Mouse (Mus musculus) lung, adult 2 months (tissue): Measurements from ENCODE around the gene Klhl26. TPM values are rescaled to one million over a fixed set of nuclear protein-coding genes. Genes with fewer than 3 reads are reported as not detected.
A peak's percentile ranks its signal among the peaks of the same experiment; 100 is the strongest.

ENCODE experiments used
- DNase-seq: peaks from one replicate; pipeline ENCODE4 v3.0.0; 2022
- H3K4me1 ChIP-seq: fragments of 200-500 bp; 2 replicates; pipeline ENCODE4 v1.6.1; 2011; ENCODE audit warnings: low read length; ENCODE audit not compliant: control insufficient read depth, insufficient read depth
- H3K4me3 ChIP-seq: fragments of 200-500 bp; replicated peaks from 2 replicates; pipeline ENCODE3; 2011; ENCODE audit warnings: low read depth, mild to moderate bottlenecking, control low read depth, low read length; ENCODE audit errors: extremely low read depth
- CTCF ChIP-seq: fragments of 200-500 bp; IDR thresholded peaks from 2 replicates; pipeline ENCODE4 v1.5.1; 2011; ENCODE audit warnings: mild to moderate bottlenecking, low read length, control low read depth; ENCODE audit not compliant: insufficient read depth
- POLR2A ChIP-seq: fragments of 200-500 bp; IDR thresholded peaks from 2 replicates; pipeline ENCODE4 v1.6.1; 2011; ENCODE audit warnings: low read depth, mild to moderate bottlenecking, control low read depth, low read length, borderline replicate concordance; ENCODE audit errors: extremely low read depth
- WGBS: fragments of 180-500 bp; shearing (Covaris S2); methylation state at CpG from one replicate; pipeline ENCODE4 v1.1.7; 2018; 5-methylcytosine and 5-hydroxymethylcytosine counted together
- polyA plus RNA-seq: library from polyadenylated mRNA; depleted of rRNA; stranded (reverse); fragments of >200 nt; gene quantifications from 2 replicates; pipeline ENCODE4 v1.2.3, GENCODE M21; 2012

Klhl26 gene
- polyA plus RNA-seq, 1 experiment, result 51.3 TPM

DNA sequence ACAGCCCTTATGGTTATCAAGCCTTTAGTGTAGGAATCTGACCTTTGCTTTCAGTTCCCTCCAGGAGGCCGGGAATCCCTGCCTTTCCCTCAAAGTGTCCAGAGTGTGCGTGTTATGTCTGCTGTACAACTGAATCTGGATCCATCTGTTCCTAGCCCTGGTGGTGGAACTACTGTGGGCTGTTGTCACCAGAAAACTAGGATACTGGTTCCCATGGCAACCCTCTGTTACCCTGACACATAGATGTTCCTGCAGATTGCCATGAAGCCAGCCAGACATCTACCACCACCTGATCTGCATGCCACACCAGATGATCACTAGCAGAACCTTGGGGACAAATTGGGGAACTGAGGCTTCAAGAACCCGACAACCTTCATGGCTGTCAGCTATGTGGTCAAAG is 5.1 kb upstream of the Klhl26 start:
- DNase-seq, result no peak
- no peak for TF ChIP-seq POLR2A
- TF ChIP-seq CTCF, result no peak

DNA sequence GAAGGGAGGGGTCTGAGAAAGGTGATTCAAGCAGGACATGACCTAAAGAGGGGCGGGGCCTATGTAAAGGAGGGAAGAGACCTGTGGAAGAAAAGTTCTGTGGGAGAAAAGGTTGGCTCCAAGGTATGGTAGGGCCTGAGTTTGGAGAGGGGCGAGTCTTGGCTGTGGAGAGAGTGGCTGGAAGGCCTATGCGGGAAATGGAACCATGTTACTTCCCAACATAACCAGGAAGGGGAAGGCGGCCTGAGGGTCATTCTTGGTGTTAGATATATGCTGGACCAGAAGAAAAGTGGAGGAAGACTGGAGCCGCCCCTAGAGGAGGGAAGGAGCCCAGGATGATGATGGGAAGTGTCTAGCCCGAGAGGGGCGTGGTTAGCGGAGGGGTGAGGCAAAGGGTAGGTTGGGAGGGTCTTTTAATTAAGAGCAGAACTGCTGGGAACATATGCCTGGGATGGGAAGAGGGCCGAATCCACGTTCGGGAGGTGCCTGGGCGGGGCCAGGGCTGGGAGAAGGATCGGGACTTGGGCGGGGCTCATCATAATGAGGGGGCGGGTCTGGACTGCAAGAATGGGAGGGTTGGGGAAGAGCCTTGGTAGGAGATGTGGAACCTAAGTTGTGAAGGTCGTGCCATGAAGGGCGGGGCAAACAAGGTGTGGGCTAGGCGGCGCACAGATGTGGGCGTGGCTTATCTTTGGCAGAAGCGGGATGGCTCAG is 658 bp upstream of the Klhl26 start:
- Histone ChIP-seq H3K4me1 (peaks cover 2% of the 10 kb centered on the region; the same call in 1 of the 2 replicates), H3K4me3 (peak overlapping the region; percentile 62)
- 7% methylated on average over 21 of the region's 21 CpGs for WGBS
- TF ChIP-seq POLR2A (no peak), CTCF (no peak)
- DNase-seq, result no peak

More for the DNA sequence above, 5.1 kb upstream of the Klhl26 start:
- H3K4me3 ChIP-seq, result no peak overlapping the region
- no peaks in the 10 kb centered on the region for H3K4me1 ChIP-seq
- 79% methylated on average over 3 of the region's 3 CpGs for WGBS

- TF ChIP-seq CTCF, result no peak
- TF ChIP-seq POLR2A, result no peak
- WGBS, result 91% methylated on average over 7 of the region's 7 CpGs
- Histone ChIP-seq H3K4me3 (no peak overlapping the region), H3K4me1 (peaks cover 21% of the 10 kb centered on the region)
- no peak for DNase-seq
Observed at GRCm38 (mm10) chr8:70471856-70472255, 4.9 kb downstream of the Klhl26 start.

DNA sequence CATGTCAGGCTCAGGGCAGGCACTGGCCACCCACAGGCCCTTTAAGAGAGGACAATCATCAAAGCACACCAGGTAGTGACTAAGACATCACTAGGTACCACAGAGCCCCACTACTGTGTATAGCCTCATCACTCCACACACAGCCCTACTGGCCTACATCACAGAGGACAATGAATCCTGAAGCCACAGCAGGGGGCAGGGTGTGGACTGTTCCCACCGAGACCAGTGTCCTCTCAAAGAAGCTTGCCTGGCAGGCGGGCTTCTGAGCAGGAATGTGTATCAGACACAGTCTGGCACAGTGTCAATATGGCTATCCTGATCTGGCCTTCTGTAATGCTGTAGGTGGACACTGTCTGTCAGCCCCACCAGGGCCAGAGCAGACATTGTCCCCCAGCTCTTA is 6.8 kb downstream of the Klhl26 start:
- no peak for DNase-seq
- WGBS, result 54% methylated on average over 2 of the region's 2 CpGs
- H3K4me3 ChIP-seq, result no peak overlapping the region
- H3K4me1 ChIP-seq, result peaks cover 26% of the 10 kb centered on the region
- TF ChIP-seq POLR2A, result no peak
- no peak for TF ChIP-seq CTCF

DNA sequence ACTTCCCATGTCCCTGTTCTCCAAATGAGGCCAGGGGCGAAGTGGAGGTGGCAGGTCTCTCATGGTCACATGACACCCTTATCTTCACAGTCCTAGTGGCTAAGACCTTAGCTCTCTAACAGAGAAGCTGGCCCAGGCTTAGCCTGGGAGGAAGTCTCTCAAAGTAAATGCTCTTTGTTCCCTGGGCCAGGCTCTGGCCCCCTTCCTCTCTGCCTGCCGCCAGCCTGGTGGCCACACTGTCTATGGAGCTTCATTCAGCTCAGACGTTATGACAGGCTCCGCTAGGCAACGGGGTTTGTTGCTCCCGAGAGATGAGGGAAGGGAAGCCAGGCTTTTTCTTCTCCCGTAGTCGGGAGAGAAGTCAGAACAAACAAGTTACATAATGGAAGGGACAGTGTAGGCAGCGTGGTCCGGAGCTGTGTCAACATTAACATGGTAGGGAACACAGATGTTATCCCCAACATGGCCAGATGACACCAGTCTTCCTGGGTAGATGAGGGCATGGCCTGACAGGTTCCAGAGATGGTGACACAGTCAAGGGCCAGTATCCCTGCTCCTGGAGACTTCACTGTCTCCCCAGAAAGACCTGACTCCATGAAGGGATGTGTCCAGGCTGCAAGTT is 7.4 kb downstream of the Klhl26 start:
- Histone ChIP-seq H3K4me3 (no peak overlapping the region), H3K4me1 (peaks cover 26% of the 10 kb centered on the region)
- WGBS, result 17% methylated on average over 10 of the region's 10 CpGs
- no peak for TF ChIP-seq POLR2A
- TF ChIP-seq CTCF, result no peak
- DNase-seq, result no peak

DNA sequence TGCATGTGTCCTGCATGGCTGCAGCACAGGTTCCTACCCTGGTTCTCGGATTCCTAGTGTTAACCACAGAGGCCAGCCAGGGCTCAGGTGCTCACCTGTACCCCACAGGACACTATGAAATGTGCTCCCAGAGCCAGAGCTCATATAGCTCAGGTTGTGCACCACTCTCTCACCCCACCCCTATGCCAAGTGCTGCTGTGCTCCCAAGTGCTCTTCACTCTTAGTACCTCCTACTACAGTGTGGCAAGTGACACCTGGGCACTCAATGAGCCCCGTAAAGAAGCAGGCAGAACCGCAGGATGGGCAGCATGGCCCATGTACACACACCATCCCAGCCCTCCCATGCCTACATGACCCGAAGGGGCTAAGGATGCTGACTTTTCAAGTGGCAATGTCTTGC is 8.0 kb downstream of the Klhl26 start:
- no peak for DNase-seq
- WGBS, result 76% methylated on average over 4 of the region's 4 CpGs

DNA sequence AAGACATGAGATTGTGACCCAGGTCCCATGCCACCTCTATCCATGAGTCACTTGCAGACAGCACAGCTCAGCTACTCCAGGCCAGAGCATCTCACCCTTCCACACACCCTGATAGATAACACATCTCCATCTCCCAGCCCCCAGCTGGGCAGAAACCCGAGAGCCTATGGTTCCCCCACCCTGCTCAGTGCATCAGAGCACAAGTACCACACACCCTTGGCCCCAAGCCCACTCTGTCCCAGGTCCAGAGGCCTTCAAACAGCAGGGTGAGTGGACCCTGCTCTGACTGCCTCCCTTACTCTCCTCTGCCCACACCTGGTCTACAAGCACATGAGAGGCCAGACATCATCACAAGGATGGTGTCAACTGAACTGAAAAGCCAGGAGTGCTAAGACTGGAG is 8.9 kb downstream of the Klhl26 start:
- WGBS, result 62% methylated on average over 1 of the region's 1 CpGs
- no peak overlapping the region for H3K4me3 ChIP-seq
- DNase-seq, result no peak
- H3K4me1 ChIP-seq, result peaks cover 26% of the 10 kb centered on the region
- no peak for TF ChIP-seq POLR2A
- no peak for TF ChIP-seq CTCF

More for the DNA sequence above, 8.0 kb downstream of the Klhl26 start:
- peaks cover 26% of the 10 kb centered on the region for H3K4me1 ChIP-seq
- TF ChIP-seq CTCF, result no peak
- TF ChIP-seq POLR2A, result no peak
- H3K4me3 ChIP-seq, result no peak overlapping the region

- H3K4me1 ChIP-seq, result peaks cover 26% of the 10 kb centered on the region
- TF ChIP-seq CTCF (no peak), POLR2A (no peak)
- DNase-seq, result no peak
- no peak overlapping the region for H3K4me3 ChIP-seq
- WGBS, result 57% methylated on average over 5 of the region's 5 CpGs
Observed at GRCm38 (mm10) chr8:70467229-70467725, 9.5 kb downstream of the Klhl26 start.

- 27% methylated on average over 11 of the region's 11 CpGs for WGBS
- TF ChIP-seq POLR2A, result no peak
- TF ChIP-seq CTCF, result no peak
- DNase-seq, result no peak
- Histone ChIP-seq H3K4me1 (peaks cover 26% of the 10 kb centered on the region), H3K4me3 (no peak overlapping the region)
Observed at GRCm38 (mm10) chr8:70466771-70467170, 10.0 kb downstream of the Klhl26 start.

- DNase-seq, result no peak
- no peak for TF ChIP-seq POLR2A
- TF ChIP-seq CTCF, result no peak
- WGBS, result 76% methylated on average over 4 of the region's 4 CpGs
- Histone ChIP-seq H3K4me3 (no peak overlapping the region), H3K4me1 (peaks cover 26% of the 10 kb centered on the region)
Observed at GRCm38 (mm10) chr8:70466305-70466704, 10.5 kb downstream of the Klhl26 start.
